Mouse (Mus musculus) midbrain, embryonic 12.5 days (tissue): ENCODE measurements at regions not wholly inside any gene's neighbourhood (a gene's known extent, or its start where the extent isn't known, plus 50 kb on each side); places are given as distances from the start of the nearest gene placed in this dataset.
"Not testable (repeated sequence)": the region's sequence is repeated elsewhere in the genome, so short reads cannot be mapped to it uniquely, and the experiment has no call there.

Experiments
- ATAC-seq: fragments of 200-750 bp; cut with Nextera tagmentation; 2 replicates; pipeline ENCODE4 v1.8.0; 2017; ENCODE audit warnings: low read depth, moderate TSS enrichment, moderate library complexity; ENCODE audit not compliant: low FRiP score
- H3K27ac ChIP-seq: fragments of 300-500 bp; sonication (generic); replicated peaks from 2 replicates; pipeline ENCODE4 v1.5.1; 2016; ENCODE audit warnings: mild to moderate bottlenecking
- H3K27me3 ChIP-seq: fragments of 300-500 bp; sonication (generic); 2 replicates; pipeline ENCODE4 v1.6.1; 2016; ENCODE audit warnings: mild to moderate bottlenecking
- H3K36me3 ChIP-seq: fragments of 300-500 bp; sonication (generic); 2 replicates; pipeline ENCODE4 v1.6.1; 2016
- H3K4me1 ChIP-seq: fragments of 300-500 bp; sonication (generic); 2 replicates; pipeline ENCODE4 v1.6.1; 2016
- H3K4me2 ChIP-seq: fragments of 300-500 bp; sonication (generic); replicated peaks from 2 replicates; pipeline ENCODE4 v1.6.1; 2016; ENCODE audit warnings: mild to moderate bottlenecking, moderate library complexity
- H3K4me3 ChIP-seq: fragments of 300-500 bp; sonication (generic); 2 replicates; pipeline ENCODE4 v1.5.1; 2016; ENCODE audit warnings: mild to moderate bottlenecking
- H3K9ac ChIP-seq: fragments of 300-500 bp; sonication (generic); replicated peaks from 2 replicates; pipeline ENCODE4 v1.6.1; 2016; ENCODE audit warnings: mild to moderate bottlenecking, moderate library complexity
- H3K9me3 ChIP-seq: fragments of 300-500 bp; sonication (generic); 2 replicates; pipeline ENCODE4 v1.6.1; 2016; ENCODE audit warnings: mild to moderate bottlenecking
- WGBS: fragments of 180-500 bp; shearing (Covaris S2); methylation state at CpG from one replicate; pipeline ENCODE4 v1.1.7; 2016; 5-methylcytosine and 5-hydroxymethylcytosine counted together

DNA sequence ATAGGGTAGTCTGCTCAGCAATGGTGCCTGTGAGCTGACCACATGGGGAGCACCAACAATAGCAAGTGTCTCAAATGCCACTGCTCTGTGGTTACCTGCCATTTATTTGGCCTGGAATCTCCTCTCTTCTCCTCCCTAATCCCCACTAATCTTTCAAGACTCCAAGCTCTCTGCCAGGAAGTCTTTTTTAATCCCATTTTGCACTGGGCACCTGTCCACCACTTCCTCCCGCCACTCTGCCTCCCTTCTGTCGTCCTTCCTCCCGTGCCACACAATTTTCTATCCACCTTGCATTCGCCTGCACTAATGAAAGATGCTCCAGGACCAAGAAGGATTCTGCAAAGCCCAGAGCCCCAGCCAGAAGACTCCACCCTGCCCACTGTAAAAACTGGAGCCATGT, 106.5 kb upstream of the Nmnat3 start:
- Histone ChIP-seq H3K9me3 (no peaks in the 10 kb centered on the region), H3K4me3 (no peak overlapping the region), H3K4me1 (no peaks in the 10 kb centered on the region), H3K27me3 (no peaks in the 10 kb centered on the region), H3K9ac (no peak overlapping the region), H3K4me2 (no peak overlapping the region), H3K36me3 (no peaks in the 10 kb centered on the region), H3K27ac (no peak overlapping the region)
- 40% methylated on average over 4 of the region's 4 CpGs for WGBS
- ATAC-seq: no peak

GRCm38 (mm10) chr9:98186757-98187300, 100.4 kb upstream of the Nmnat3 start:
- ATAC-seq: no peak
- Histone ChIP-seq H3K9ac (no peak overlapping the region), H3K4me3 (no peak overlapping the region), H3K27me3 (no peaks in the 10 kb centered on the region), H3K4me2 (no peak overlapping the region), H3K9me3 (no peaks in the 10 kb centered on the region), H3K4me1 (no peaks in the 10 kb centered on the region), H3K36me3 (no peaks in the 10 kb centered on the region), H3K27ac (no peak overlapping the region)
- 81% methylated on average over 10 of the region's 10 CpGs for WGBS

GRCm38 (mm10) chr9:98194356-98194755, 92.9 kb upstream of the Nmnat3 start:
- H3K4me3 ChIP-seq: no peak overlapping the region
- H3K27me3 ChIP-seq: no peaks in the 10 kb centered on the region
- no peaks in the 10 kb centered on the region for H3K9me3 ChIP-seq
- no peak overlapping the region for H3K9ac ChIP-seq
- no peak overlapping the region for H3K4me2 ChIP-seq
- no peaks in the 10 kb centered on the region for H3K4me1 ChIP-seq
- no peak overlapping the region for H3K27ac ChIP-seq
- 94% methylated on average over 2 of the region's 2 CpGs for WGBS
- ATAC-seq: no peak
- no peaks in the 10 kb centered on the region for H3K36me3 ChIP-seq

DNA sequence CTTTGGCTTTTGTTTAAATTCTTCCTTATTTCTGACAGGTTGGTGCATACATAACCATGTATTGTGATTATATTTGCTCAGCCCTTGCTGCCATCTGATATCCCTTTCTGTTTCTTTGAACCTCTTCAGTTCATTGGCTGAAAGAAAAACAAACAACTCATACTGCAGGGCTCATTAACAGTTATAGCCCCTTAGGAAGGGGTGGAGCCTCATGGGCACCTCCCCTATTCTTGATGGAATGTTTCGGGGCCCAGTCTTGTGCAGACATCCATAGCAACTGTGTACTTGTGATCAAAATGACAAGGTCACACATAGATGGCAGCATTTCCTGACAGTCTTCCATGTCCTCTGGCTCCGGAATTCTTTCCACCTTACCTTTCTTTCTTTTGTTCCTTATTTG, 68.4 kb upstream of the Nmnat3 start:
- Histone ChIP-seq H3K9me3 (no peaks in the 10 kb centered on the region), H3K27me3 (no peaks in the 10 kb centered on the region), H3K36me3 (no peaks in the 10 kb centered on the region), H3K4me1 (peaks cover 6% of the 10 kb centered on the region; the same call in 1 of the 2 replicates), H3K4me2 (no peak overlapping the region), H3K9ac (no peak overlapping the region), H3K4me3 (no peak overlapping the region), H3K27ac (no peak overlapping the region)
- no peak for ATAC-seq
- 69% methylated on average over 2 of the region's 2 CpGs for WGBS

- H3K9ac ChIP-seq: no peak overlapping the region
- H3K4me3 ChIP-seq: no peak overlapping the region
- no peak overlapping the region for H3K27ac ChIP-seq
- ATAC-seq: no peak
- H3K4me1 ChIP-seq: peaks cover 6% of the 10 kb centered on the region; the same call in 1 of the 2 replicates
- H3K4me2 ChIP-seq: no peak overlapping the region
- H3K27me3 ChIP-seq: no peaks in the 10 kb centered on the region
- H3K9me3 ChIP-seq: no peaks in the 10 kb centered on the region
- no peaks in the 10 kb centered on the region for H3K36me3 ChIP-seq
- WGBS: 78% methylated on average over 8 of the region's 8 CpGs
Observed at GRCm38 (mm10) chr9:98220367-98220766, 66.9 kb upstream of the Nmnat3 start.

- 18% methylated on average over 1 of the region's 1 CpGs for WGBS
- no peak overlapping the region for H3K4me3 ChIP-seq
- no peaks in the 10 kb centered on the region for H3K9me3 ChIP-seq
- H3K4me2 ChIP-seq: no peak overlapping the region
- ATAC-seq: no peak
- H3K27me3 ChIP-seq: no peaks in the 10 kb centered on the region
- H3K36me3 ChIP-seq: no peaks in the 10 kb centered on the region
- H3K9ac ChIP-seq: no peak overlapping the region
- peaks cover 6% of the 10 kb centered on the region; the same call in 1 of the 2 replicates for H3K4me1 ChIP-seq
- H3K27ac ChIP-seq: no peak overlapping the region
Observed at GRCm38 (mm10) chr9:98221766-98222165, 65.5 kb upstream of the Nmnat3 start.

- no peaks in the 10 kb centered on the region for H3K27me3 ChIP-seq
- 85% methylated on average over 3 of the region's 3 CpGs for WGBS
- ATAC-seq: no peak
Observed at GRCm38 (mm10) chr9:98228226-98228625, 59.0 kb upstream of the Nmnat3 start.

DNA sequence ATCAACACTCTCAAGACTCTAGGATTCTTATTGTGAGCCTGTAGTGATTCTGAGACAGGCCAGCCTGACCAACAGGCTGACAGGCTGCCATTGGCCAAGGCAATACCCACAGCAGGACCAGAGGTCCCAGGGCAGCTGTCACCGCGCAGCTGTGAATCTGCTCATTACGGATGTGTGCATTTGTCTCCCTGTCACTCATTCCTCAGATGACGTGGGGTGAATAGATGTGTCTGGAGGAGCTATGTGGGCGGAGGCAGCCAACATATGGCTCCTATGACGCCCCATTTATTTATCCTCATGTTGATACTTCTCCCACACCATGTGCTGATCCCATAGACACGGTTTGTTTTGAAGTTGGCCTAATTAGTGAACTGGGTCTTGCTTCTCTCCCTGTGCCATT, 58.3 kb upstream of the Nmnat3 start:
- no peak overlapping the region for H3K9ac ChIP-seq
- peak; percentile 62; the same call in 1 of the 2 replicates for ATAC-seq
- H3K36me3 ChIP-seq: no peaks in the 10 kb centered on the region
- H3K27ac ChIP-seq: no peak overlapping the region
- no peaks in the 10 kb centered on the region for H3K9me3 ChIP-seq
- no peak overlapping the region for H3K4me3 ChIP-seq
- WGBS: 65% methylated on average over 7 of the region's 7 CpGs
- no peaks in the 10 kb centered on the region for H3K4me1 ChIP-seq
- H3K4me2 ChIP-seq: no peak overlapping the region
- H3K27me3 ChIP-seq: no peaks in the 10 kb centered on the region

More at GRCm38 (mm10) chr9:98228226-98228625, 59.0 kb upstream of the Nmnat3 start:
- no peak overlapping the region for H3K4me2 ChIP-seq
- no peak overlapping the region for H3K9ac ChIP-seq
- no peak overlapping the region for H3K4me3 ChIP-seq
- no peaks in the 10 kb centered on the region for H3K36me3 ChIP-seq
- no peaks in the 10 kb centered on the region for H3K9me3 ChIP-seq
- H3K4me1 ChIP-seq: no peaks in the 10 kb centered on the region
- no peak overlapping the region for H3K27ac ChIP-seq

DNA sequence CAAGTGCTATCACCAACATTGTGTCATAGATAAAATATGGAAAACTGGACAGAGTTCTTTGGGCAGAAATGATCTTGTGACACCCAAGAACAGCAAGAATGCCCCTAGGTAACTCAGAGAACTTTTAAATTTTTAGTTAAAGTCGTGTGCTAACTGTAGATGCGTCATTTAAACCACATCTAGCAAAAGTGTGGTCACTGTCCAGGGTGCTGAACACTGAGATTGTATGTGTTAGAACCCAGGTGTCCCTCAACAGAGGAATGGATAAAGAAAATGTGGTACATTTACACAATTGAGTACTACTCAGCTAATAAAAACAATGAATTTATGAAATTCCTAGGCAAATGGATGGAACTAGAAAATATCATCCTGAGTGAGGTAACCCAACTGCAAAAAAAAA, 52.5 kb upstream of the Nmnat3 start:
- H3K4me1 ChIP-seq, H3K4me3 ChIP-seq, H3K36me3 ChIP-seq, H3K9ac ChIP-seq, H3K27me3 ChIP-seq, H3K4me2 ChIP-seq, H3K27ac ChIP-seq, H3K9me3 ChIP-seq, ATAC-seq: not testable (repeated sequence)
- 55% methylated on average over 2 of the region's 2 CpGs for WGBS
